Mouse (Mus musculus): ENCODE results near the gene Tsnax.

DNA sequence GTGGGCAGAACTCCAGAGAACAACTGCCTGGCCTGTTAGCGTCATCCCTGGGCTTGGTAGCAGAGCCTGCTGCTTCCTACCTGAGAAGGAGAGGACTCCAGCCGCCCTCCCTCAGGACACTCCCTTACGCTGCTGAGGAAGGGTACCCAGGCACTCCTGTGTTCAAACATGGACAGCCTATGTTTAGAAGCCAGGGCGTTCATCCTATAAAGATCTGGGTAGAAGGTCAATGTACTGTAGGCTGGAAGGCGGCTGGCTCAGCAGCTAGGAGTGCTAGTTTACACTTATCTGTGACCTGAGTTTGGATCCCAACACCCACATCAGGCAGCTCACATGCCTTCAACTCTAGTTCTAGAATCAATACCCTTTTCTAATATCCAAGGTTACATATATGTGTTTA is 49.6 kb upstream of the Tsnax start:
- TF ChIP-seq POLR2A (IDR thresholded peaks at IDR 0.05; ENCODE audit: borderline replicate concordance, extremely low read depth, insufficient read depth, insufficient read length, poor library complexity, severe bottlenecking), result no peak
- TF ChIP-seq CTCF (IDR thresholded peaks at IDR 0.05; ENCODE audit: borderline replicate concordance, extremely low read depth, insufficient read depth, insufficient read length), result no peak

All from brain, embryonic 14.5 days (tissue).